Comparison of ENCODE assay signal across 8 mouse cellular contexts in the genomic region with DNA sequence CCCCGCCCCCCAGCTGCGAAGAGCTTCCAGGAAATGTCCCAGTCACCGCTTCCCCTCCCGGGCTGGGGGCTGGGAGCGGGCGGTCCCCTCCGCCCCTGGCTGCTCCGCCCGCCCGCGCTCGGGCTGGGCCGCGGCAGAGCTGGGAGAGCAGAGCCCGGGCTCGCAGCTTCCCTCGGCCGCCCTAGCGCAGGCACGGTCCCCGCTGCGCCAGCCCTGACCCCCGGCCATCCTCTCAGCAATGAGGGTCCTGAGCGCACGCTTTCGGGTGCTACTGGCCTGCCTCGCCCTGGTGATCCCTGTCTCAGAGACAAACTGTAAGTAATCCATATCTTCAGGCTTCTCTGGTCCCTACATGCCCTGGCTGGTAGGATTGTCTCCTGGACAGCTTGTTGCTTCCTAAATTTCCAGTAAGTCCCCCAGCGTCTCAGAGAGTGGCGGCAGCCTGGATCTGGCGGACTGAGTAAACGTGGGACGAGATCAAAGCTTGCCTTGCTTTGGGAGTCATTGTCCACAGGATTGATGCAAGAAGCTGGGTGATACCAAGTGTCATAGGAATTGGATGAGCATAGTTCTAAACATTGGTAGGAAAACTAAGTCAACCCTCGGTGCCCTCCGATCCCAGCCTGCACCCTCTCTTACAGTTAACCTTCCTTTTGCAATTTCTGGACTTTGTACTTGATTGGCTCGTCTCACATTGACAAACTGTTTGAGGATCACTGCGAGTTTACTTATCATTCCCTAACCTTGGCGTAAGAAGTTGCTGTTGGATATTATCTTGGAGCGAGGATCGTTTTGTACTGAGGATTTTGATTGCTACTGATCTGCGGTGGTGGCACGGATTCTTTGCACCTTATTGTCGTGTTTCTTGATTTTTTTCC. TPM values are rescaled to one million over a fixed set of nuclear protein-coding genes. Genes with fewer than 3 reads are reported as not detected.
A peak's percentile ranks its signal among the peaks of the same experiment; 100 is the strongest.
DNase-seq lines count a peak whose midpoint lies in the region; ATAC-seq and TF ChIP-seq lines count a peak whose summit lies in the region.

Gene Pros1 (plus strand): TSS at position 117 of the 878 bp plus-strand sequence.

- peak within 1 kb of the TSS; percentile 69 for H3K4me3 ChIP-seq in forebrain, embryonic 10.5 days
- H3K4me3 ChIP-seq in heart, embryonic 15.5 days = peak within 1 kb of the TSS; percentile 75
- H3K4me3 ChIP-seq in liver, postnatal 0 days (ENCODE audit: low read depth, low read length) = peak within 1 kb of the TSS; percentile 68
- H3K4me3 ChIP-seq in neural tube, embryonic 13.5 days = peak within 1 kb of the TSS; percentile 59

- peak; percentile 92 for ATAC-seq in heart, embryonic 15.5 days (replicated peaks; ENCODE audit: insufficient number of reproducible peaks, insufficient read depth, low FRiP score, low read depth)
- ATAC-seq in liver, postnatal 0 days = peak; percentile 92
- ATAC-seq in neural tube, embryonic 13.5 days (ENCODE audit: low read depth) = peak; percentile 95

- TF ChIP-seq EP300 in liver, postnatal 0 days (IDR thresholded peaks at IDR 0.05; ENCODE audit: low read depth) = no peak

- WGBS in forebrain, embryonic 10.5 days = 5% methylated on average over 42 of the region's 42 CpGs
- 4% methylated on average over 41 of the region's 42 CpGs for WGBS in heart, embryonic 15.5 days
- 6% methylated on average over 40 of the region's 42 CpGs for WGBS in liver, postnatal 0 days (ENCODE audit: insufficient replicate concordance)
- 4% methylated on average over 42 of the region's 42 CpGs for WGBS in neural tube, embryonic 13.5 days

- H3K27me3 ChIP-seq in forebrain, embryonic 10.5 days (ENCODE audit: poor library complexity, severe bottlenecking) = peaks cover 4% of the 10 kb centered on the region; the same call in 1 of the 2 replicates
- H3K27me3 ChIP-seq in heart, embryonic 15.5 days = no peaks in the 10 kb centered on the region
- H3K27me3 ChIP-seq in liver, postnatal 0 days (ENCODE audit: insufficient read depth, low read length) = no peaks in the 10 kb centered on the region
- H3K27me3 ChIP-seq in neural tube, embryonic 13.5 days = no peaks in the 10 kb centered on the region

- DNase-seq in 3T3-L1 (ENCODE audit: low read depth, low spot score) = peak; percentile 60
- DNase-seq in adrenal gland, adult 8-10 months = peak; percentile 42
- DNase-seq in forebrain, embryonic 10.5 days (ENCODE audit: extremely low spot score, low spot score) = peak; percentile 65
- peak; percentile 85 for DNase-seq in kidney, postnatal 10 days
- peak; percentile 69 for DNase-seq in liver, postnatal 0 days
- peak; percentile 28 for DNase-seq in testis, postnatal 14 days (ENCODE audit: low spot score)

- H3K9ac ChIP-seq in heart, embryonic 15.5 days = peak within 1 kb of the TSS; percentile 88
- H3K9ac ChIP-seq in liver, postnatal 0 days (replicated peaks) = peak within 1 kb of the TSS; percentile 82
- peak within 1 kb of the TSS; percentile 84 for H3K9ac ChIP-seq in neural tube, embryonic 13.5 days

- peak within 1 kb of the TSS; percentile 91 for H3K27ac ChIP-seq in forebrain, embryonic 10.5 days
- H3K27ac ChIP-seq in heart, embryonic 15.5 days = peak within 1 kb of the TSS; percentile 78
- peak within 1 kb of the TSS; percentile 83 for H3K27ac ChIP-seq in liver, postnatal 0 days (ENCODE audit: low read depth)
- H3K27ac ChIP-seq in neural tube, embryonic 13.5 days (replicated peaks) = peak within 1 kb of the TSS; percentile 59

- peaks cover 16% of the 10 kb centered on the region for H3K4me1 ChIP-seq in forebrain, embryonic 10.5 days
- no peaks in the 10 kb centered on the region for H3K4me1 ChIP-seq in heart, embryonic 15.5 days (replicated peaks)
- H3K4me1 ChIP-seq in liver, postnatal 0 days (ENCODE audit: insufficient read depth) = no peaks in the 10 kb centered on the region
- H3K4me1 ChIP-seq in neural tube, embryonic 13.5 days (replicated peaks) = peaks cover 7% of the 10 kb centered on the region

- no peak for TF ChIP-seq CTCF in liver, postnatal 0 days (IDR thresholded peaks at IDR 0.05; ENCODE audit: low read depth)

- no peaks in the 10 kb centered on the region for H3K9me3 ChIP-seq in forebrain, embryonic 10.5 days
- H3K9me3 ChIP-seq in heart, embryonic 15.5 days (replicated peaks) = no peaks in the 10 kb centered on the region
- no peaks in the 10 kb centered on the region for H3K9me3 ChIP-seq in liver, postnatal 0 days (ENCODE audit: low read length)
- H3K9me3 ChIP-seq in neural tube, embryonic 13.5 days = no peaks in the 10 kb centered on the region

- H3K36me3 ChIP-seq in forebrain, embryonic 10.5 days (replicated peaks) = no peaks in the 10 kb centered on the region
- H3K36me3 ChIP-seq in heart, embryonic 15.5 days = no peaks in the 10 kb centered on the region
- no peaks in the 10 kb centered on the region for H3K36me3 ChIP-seq in liver, postnatal 0 days (replicated peaks; ENCODE audit: insufficient read depth, low read length)
- H3K36me3 ChIP-seq in neural tube, embryonic 13.5 days = no peaks in the 10 kb centered on the region

- H3K4me2 ChIP-seq in heart, embryonic 15.5 days = peak within 1 kb of the TSS; percentile 92
- H3K4me2 ChIP-seq in liver, postnatal 0 days (ENCODE audit: low read depth, low read length) = peak within 1 kb of the TSS; percentile 91
- peak within 1 kb of the TSS; percentile 93 for H3K4me2 ChIP-seq in neural tube, embryonic 13.5 days

RNA-seq across cellular contexts. Expression of gene Pros1, which starts in this region (rescaled TPM):
- total RNA-seq in adrenal gland, adult 8-10 months (2022) = 10 to 100 TPM; 52.5 to 88.6 (median 72.3) TPM
- polyA plus RNA-seq in forebrain, embryonic 10.5 days (2016; fragmentation: Nextera tagmentation; extraction: Ambion mirVana) = 16.9 and 17.0 TPM in 2 replicates
- 18.2 and 22.7 TPM in 2 replicates for polyA plus RNA-seq in heart, embryonic 15.5 days (2015; fragmentation: Nextera tagmentation; extraction: Ambion mirVana)
- polyA plus RNA-seq in liver, postnatal 0 days (2015; fragmentation: Nextera tagmentation; extraction: Ambion mirVana) = 18.2 and 19.1 TPM in 2 replicates
- 14.6 and 18.1 TPM in 2 replicates for polyA plus RNA-seq in neural tube, embryonic 13.5 days (2015; fragmentation: Nextera tagmentation; extraction: Ambion mirVana)

Comparison
In these comparisons a context has a peak if more than half of its experiments do, and no peak if none do; other contexts are left out.
1. Peak in every context shown above with its lines: DNase-seq, ATAC-seq, H3K4me3 ChIP-seq and H3K27ac ChIP-seq.
2. DNase-seq: peak in every context shown above with its lines; median percentile 85 in kidney, postnatal 10 days; 69 in liver, postnatal 0 days; 65 in forebrain, embryonic 10.5 days; 60 in 3T3-L1; 42 in adrenal gland, adult 8-10 months; 28 in testis, postnatal 14 days.